Mouse (Mus musculus): ENCODE measurements around the gene Smyd4.

- TF ChIP-seq ZC3H11A (IDR thresholded peaks at IDR 0.05; ENCODE audit: borderline replicate concordance, low read depth, low read length): no peak
- TF ChIP-seq HCFC1 (IDR thresholded peaks at IDR 0.05; ENCODE audit: borderline replicate concordance, insufficient read depth, low read length): no peak
- no peak for TF ChIP-seq CHD2 (IDR thresholded peaks at IDR 0.05; ENCODE audit: low read depth, low read length)
- no peak for TF ChIP-seq ZNF384 (IDR thresholded peaks at IDR 0.05; ENCODE audit: low read depth, low read length)
Observed at GRCm38 (mm10) chr11:75324433-75324832, 23.8 kb upstream of the Smyd4 start.

Data from ES-E14 (cell line).